Mouse (Mus musculus) liver, embryonic 16.5 days (tissue): ENCODE results near the gene Susd3. TPM values are rescaled to one million over a fixed set of nuclear protein-coding genes. Genes with fewer than 3 reads are reported as not detected.

Experiments used
- ATAC-seq: fragments of 200-750 bp; cut with Nextera tagmentation; 2 replicates; pipeline ENCODE4 v1.8.0; 2017; ENCODE audit warnings: low read depth, mild to moderate bottlenecking, moderate number of reproducible peaks, moderate library complexity
- H3K27ac ChIP-seq: fragments of 300-500 bp; sonication (generic); 2 replicates; pipeline ENCODE4 v1.5.1; 2014; ENCODE audit warnings: mild to moderate bottlenecking, low read length
- H3K27me3 ChIP-seq: fragments of 300-500 bp; sonication (generic); 2 replicates; pipeline ENCODE4 v1.6.1; 2014; ENCODE audit warnings: low read depth, low read length, mixed read lengths; ENCODE audit not compliant: control insufficient read depth, insufficient read depth
- H3K36me3 ChIP-seq: fragments of 300-500 bp; sonication (generic); 2 replicates; pipeline ENCODE4 v1.6.1; 2014; ENCODE audit warnings: mild to moderate bottlenecking; ENCODE audit not compliant: control insufficient read depth, insufficient read depth
- H3K4me1 ChIP-seq: fragments of 300-500 bp; sonication (generic); 2 replicates; pipeline ENCODE4 v1.6.1; 2014; ENCODE audit warnings: low read depth, low read length, mixed read lengths; ENCODE audit not compliant: control insufficient read depth
- H3K4me2 ChIP-seq: fragments of 300-500 bp; sonication (generic); 2 replicates; pipeline ENCODE4 v1.6.1; 2014; ENCODE audit warnings: low read depth, low read length, mixed read lengths
- H3K4me3 ChIP-seq: fragments of 300-500 bp; sonication (generic); 2 replicates; pipeline ENCODE4 v1.5.1; 2014; ENCODE audit warnings: low read depth, mild to moderate bottlenecking, low read length
- H3K9ac ChIP-seq: fragments of 300-500 bp; sonication (generic); 2 replicates; pipeline ENCODE4 v1.6.1; 2014; ENCODE audit warnings: low read depth, low read length
- H3K9me3 ChIP-seq: fragments of 300-500 bp; sonication (generic); replicated peaks from 2 replicates; pipeline ENCODE4 v1.6.1; 2016; ENCODE audit warnings: low read length; ENCODE audit not compliant: control insufficient read depth
- WGBS: fragments of 180-500 bp; shearing (Covaris S2); extraction: QIAGEN DNeasy Blood & Tissue Kit; methylation state at CpG from one replicate; pipeline ENCODE4 v1.1.7; 2014; ENCODE audit not compliant: insufficient replicate concordance; 5-methylcytosine and 5-hydroxymethylcytosine counted together
- polyA plus RNA-seq: library from polyadenylated mRNA; unstranded; fragments of >200 nt; fragmentation: Nextera tagmentation; extraction: Ambion mirVana; gene quantifications from 2 replicates; pipeline ENCODE4 v1.2.1, GENCODE M21; 2015

Susd3 gene
- polyA plus RNA-seq: 1.1 and 2.0 TPM in 2 replicates

DNA sequence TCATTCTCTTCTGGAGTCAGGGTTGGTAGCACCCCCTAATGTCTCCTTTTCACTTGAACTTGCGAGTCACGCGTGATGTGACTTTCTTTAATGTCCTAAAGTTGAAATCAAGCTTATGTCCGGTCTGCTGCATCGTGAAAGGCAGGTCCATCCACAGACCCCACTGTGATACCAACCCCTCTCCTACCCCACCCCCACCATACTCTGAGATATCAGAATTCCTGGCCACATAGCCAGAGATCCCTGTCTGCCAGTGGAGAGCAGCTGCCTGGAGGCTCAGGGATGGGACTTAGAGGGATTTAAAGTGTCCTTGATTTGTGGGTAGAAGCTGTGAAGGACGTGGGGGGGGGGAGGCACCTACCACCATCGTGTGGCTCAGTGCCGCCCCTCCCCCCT is at the start of gene Susd3:
Gene Susd3, minus strand, starts transcription at position 240 of the 396 bp plus-strand sequence.
- H3K9ac ChIP-seq: no peak within 1 kb of the TSS
- H3K27me3 ChIP-seq: peaks cover 21% of the 10 kb centered on the region
- peak within 1 kb of the TSS; percentile 51 for H3K4me3 ChIP-seq
- H3K27ac ChIP-seq: no peak within 1 kb of the TSS
- no peaks in the 10 kb centered on the region for H3K9me3 ChIP-seq
- 12% methylated on average over 7 of the region's 8 CpGs for WGBS
- peaks cover 8% of the 10 kb centered on the region for H3K4me1 ChIP-seq
- H3K4me2 ChIP-seq: peak within 1 kb of the TSS; percentile 65
- no peak for ATAC-seq
- H3K36me3 ChIP-seq: no peaks in the 10 kb centered on the region

GRCm38 (mm10) chr13:49296270-49296669 is 47.8 kb upstream of the Susd3 start:
- Histone ChIP-seq H3K9me3 (no peaks in the 10 kb centered on the region), H3K27me3 (no peaks in the 10 kb centered on the region), H3K36me3 (no peaks in the 10 kb centered on the region; the same call in 1 of the 2 replicates), H3K4me2 (no peak overlapping the region), H3K27ac (no peak overlapping the region), H3K9ac (no peak overlapping the region), H3K4me3 (no peak overlapping the region), H3K4me1 (peaks cover 5% of the 10 kb centered on the region)
- 78% methylated on average over 7 of the region's 7 CpGs for WGBS
- ATAC-seq: no peak

DNA sequence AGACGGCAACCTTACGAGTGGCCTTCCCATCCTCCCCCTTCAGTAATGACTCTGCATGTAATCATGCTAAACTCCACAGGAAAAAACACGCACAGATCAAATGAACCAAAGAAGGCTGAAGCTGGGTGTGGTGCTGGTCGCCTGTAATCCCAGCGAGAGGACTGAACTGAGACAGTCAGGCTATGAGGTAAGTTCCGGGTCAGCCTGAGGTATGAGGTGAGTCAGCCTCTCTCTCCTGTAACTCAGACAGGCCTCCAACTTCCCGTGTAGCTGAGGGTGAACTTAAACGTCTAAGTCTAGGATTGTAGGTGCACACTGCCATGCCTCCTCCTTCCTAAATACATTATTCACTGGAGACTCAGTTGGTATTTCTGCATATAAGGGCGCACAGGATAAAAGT is 45.6 kb upstream of the Susd3 start:
- Histone ChIP-seq H3K4me1 (peaks cover 1% of the 10 kb centered on the region), H3K9ac (no peak overlapping the region), H3K9me3 (no peaks in the 10 kb centered on the region), H3K4me3 (no peak overlapping the region), H3K36me3 (no peaks in the 10 kb centered on the region; the same call in 1 of the 2 replicates), H3K27me3 (no peaks in the 10 kb centered on the region), H3K4me2 (no peak overlapping the region), H3K27ac (no peak overlapping the region)
- whole genome bisulfite sequencing: 53% methylated on average over 9 of the region's 9 CpGs
- ATAC-seq: no peak

DNA sequence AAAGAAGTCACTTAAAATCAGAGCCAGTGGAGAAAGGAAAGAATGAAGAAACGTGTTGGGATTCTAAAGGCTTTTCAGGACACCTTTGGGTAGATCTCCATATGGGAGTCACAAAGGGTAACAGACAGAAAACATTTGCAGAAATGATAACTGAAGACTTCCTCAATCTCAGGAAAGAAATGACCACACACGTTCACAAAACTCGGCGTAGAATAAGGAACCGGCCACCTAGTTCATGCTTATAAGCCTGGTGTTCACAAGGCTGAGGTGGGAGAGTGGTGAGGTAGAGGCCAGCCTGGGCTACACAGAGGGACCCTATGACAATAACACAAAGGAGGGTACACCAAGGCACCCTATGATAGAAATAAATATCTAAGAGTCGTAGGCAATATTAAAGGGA is 43.4 kb upstream of the Susd3 start:
- no peak for ATAC-seq
- no peaks in the 10 kb centered on the region for H3K9me3 ChIP-seq
- no peak overlapping the region for H3K27ac ChIP-seq
- no peaks in the 10 kb centered on the region for H3K27me3 ChIP-seq
- no peak overlapping the region for H3K4me2 ChIP-seq
- WGBS: 41% methylated on average over 6 of the region's 6 CpGs
- no peak overlapping the region for H3K4me3 ChIP-seq
- H3K4me1 ChIP-seq: no peaks in the 10 kb centered on the region
- H3K36me3 ChIP-seq: peaks cover 1% of the 10 kb centered on the region
- H3K9ac ChIP-seq: no peak overlapping the region

DNA sequence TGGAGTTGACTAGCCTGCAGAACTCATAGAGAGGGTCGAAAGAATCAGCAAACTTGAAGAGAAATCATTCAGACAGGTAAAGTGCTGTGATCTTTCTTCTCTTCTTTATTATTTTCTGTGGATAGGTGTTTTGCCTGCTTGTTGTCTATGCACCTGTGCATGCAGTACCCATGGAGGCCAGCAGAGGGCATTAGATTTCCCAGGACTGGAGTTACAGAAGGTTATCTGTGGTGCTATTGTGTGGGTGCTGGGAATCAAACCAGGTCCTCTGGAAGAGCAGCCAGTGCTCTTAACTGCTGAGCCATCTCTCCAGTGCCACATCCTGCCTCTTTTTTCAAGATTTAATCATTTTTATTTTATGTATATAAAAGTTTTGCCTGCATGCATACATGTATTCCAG is 42.9 kb upstream of the Susd3 start:
- peaks cover 3% of the 10 kb centered on the region for H3K36me3 ChIP-seq
- WGBS: 42% methylated on average over 1 of the region's 1 CpGs
- H3K27ac ChIP-seq: no peak overlapping the region
- no peak overlapping the region for H3K4me3 ChIP-seq
- ATAC-seq: no peak
- H3K9me3 ChIP-seq: no peaks in the 10 kb centered on the region
- H3K4me2 ChIP-seq: no peak overlapping the region
- no peak overlapping the region for H3K9ac ChIP-seq
- H3K27me3 ChIP-seq: no peaks in the 10 kb centered on the region
- no peaks in the 10 kb centered on the region for H3K4me1 ChIP-seq

DNA sequence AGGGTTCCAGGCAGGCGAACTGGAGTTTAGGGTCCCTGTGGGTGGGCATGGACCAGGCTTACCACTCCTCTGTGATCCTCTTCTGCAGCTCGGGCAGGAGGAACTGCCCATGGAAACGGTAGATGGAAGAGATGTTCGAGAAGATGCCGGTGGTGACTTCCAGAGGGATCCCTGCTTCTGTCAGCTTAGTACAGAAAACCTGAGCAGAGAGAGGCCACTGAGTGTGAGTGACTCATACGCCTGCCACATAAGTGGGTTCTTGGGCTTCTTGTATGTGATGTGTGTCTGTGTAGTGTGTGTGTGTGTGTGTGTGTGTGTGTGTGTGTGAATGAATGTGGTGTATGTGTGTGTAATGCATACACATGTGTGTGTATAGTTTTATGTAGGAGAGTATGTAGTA is 38.7 kb upstream of the Susd3 start:
- 70% methylated on average over 6 of the region's 6 CpGs for WGBS
- H3K9me3 ChIP-seq: no peaks in the 10 kb centered on the region
- ATAC-seq: no peak

DNA sequence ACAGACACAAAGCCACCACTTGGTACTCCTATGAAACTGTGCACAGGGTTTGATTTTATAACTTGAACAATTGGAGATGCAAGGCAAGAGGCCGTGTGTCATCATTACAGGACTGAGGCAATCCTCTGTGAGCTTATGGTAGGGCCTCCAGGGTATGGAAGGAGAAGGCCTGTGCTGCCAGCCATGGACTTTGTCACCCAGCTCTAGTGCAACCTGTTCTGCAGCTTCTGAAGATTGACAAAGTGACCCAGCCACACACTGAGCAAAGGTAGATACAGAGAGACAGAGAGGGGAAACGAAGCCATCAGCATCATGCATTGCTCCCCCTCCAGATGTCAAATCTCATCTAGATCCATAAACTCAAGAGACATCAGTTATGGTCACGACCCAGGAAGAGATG is 38.2 kb upstream of the Susd3 start:
- peaks cover 6% of the 10 kb centered on the region for H3K36me3 ChIP-seq
- no peak overlapping the region for H3K4me3 ChIP-seq
- ATAC-seq: no peak
- no peak overlapping the region for H3K4me2 ChIP-seq
- 64% methylated on average over 3 of the region's 3 CpGs for WGBS
- no peaks in the 10 kb centered on the region for H3K9me3 ChIP-seq
- H3K9ac ChIP-seq: no peak overlapping the region
- H3K27ac ChIP-seq: no peak overlapping the region
- no peaks in the 10 kb centered on the region for H3K4me1 ChIP-seq
- H3K27me3 ChIP-seq: no peaks in the 10 kb centered on the region

More for the DNA sequence above, 38.7 kb upstream of the Susd3 start:
- Histone ChIP-seq H3K27ac (no peak overlapping the region), H3K9ac (no peak overlapping the region), H3K4me2 (no peak overlapping the region), H3K36me3 (peaks cover 6% of the 10 kb centered on the region), H3K27me3 (no peaks in the 10 kb centered on the region), H3K4me1 (no peaks in the 10 kb centered on the region), H3K4me3 (no peak overlapping the region)

GRCm38 (mm10) chr13:49283686-49284085 is 35.2 kb upstream of the Susd3 start:
- Histone ChIP-seq H3K27ac (no peak overlapping the region), H3K4me3 (no peak overlapping the region), H3K9me3 (no peaks in the 10 kb centered on the region), H3K36me3 (peaks cover 12% of the 10 kb centered on the region), H3K27me3 (no peaks in the 10 kb centered on the region), H3K9ac (no peak overlapping the region), H3K4me2 (no peak overlapping the region), H3K4me1 (no peaks in the 10 kb centered on the region)
- ATAC-seq: no peak
- WGBS: 46% methylated on average over 9 of the region's 9 CpGs

DNA sequence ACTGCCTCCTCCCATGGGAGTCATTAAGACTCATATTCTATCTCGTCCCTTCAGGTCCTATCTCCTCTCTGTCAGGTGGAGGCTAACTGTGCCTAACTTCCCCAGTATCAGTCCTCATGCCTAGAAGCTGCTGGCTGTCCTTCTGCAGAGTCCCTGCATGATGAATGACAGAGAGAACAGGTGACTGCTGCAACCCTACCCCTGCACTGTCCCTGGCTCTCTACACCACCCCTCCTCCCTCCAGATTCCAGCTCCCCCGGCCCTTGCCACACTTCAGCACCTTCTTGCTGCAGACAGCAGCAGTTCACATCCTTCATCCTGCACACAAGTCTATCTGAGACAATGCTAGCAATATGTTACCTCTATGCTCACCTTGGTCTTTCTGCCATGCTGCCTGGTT is 33.7 kb upstream of the Susd3 start:
- 32% methylated on average over 2 of the region's 2 CpGs for WGBS

More for the DNA sequence above, 33.7 kb upstream of the Susd3 start:
- Histone ChIP-seq H3K27me3 (no peaks in the 10 kb centered on the region), H3K4me2 (no peak overlapping the region), H3K27ac (no peak overlapping the region), H3K9me3 (no peaks in the 10 kb centered on the region), H3K4me3 (no peak overlapping the region), H3K36me3 (peaks cover 12% of the 10 kb centered on the region), H3K9ac (no peak overlapping the region), H3K4me1 (no peaks in the 10 kb centered on the region)
- ATAC-seq: no peak
